Mouse (Mus musculus): ENCODE data around the gene Gm20388. TPM values are rescaled to one million over a fixed set of nuclear protein-coding genes. Genes with fewer than 3 reads are reported as not detected.

Gm20388 gene
- polyA plus RNA-seq, 1 experiment from 2014 or later, result 1.7 TPM

DNA sequence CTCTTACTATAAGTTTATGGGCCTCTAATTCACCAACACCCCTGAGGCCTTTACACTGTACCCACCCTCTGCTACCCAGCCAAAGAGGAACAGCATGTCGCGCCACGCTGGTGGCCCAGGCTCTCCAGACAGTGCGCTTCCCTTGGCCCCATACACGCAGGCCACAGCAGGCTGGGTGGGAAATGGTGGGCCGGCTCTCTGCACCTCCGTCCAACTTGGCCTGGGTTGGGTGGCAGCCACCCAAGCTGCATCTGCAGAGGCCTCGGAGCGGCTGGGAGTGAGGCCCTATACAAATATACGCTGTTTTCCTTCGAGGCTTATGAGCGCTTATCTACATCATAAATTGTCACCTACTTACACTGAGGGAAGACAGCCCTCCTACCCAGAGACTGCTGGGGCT lies 1456.0 kb downstream of the Gm20388 start:
- Histone ChIP-seq H3K27ac (no peak overlapping the region), H3K4me3 (no peak overlapping the region), H3K27me3 (ENCODE audit: insufficient read depth, poor library complexity, severe bottlenecking) (peaks cover 36% of the 10 kb centered on the region), H3K36me3 (no peaks in the 10 kb centered on the region), H3K9me3 (no peaks in the 10 kb centered on the region), H3K4me1 (replicated peaks) (peaks cover 20% of the 10 kb centered on the region)
- DNase-seq (ENCODE audit: low spot score), result no peak
- 92% methylated on average over 12 of the region's 12 CpGs for WGBS

- Histone ChIP-seq H3K9me3 (no peaks in the 10 kb centered on the region), H3K4me3 (no peak overlapping the region), H3K36me3 (no peaks in the 10 kb centered on the region), H3K27me3 (ENCODE audit: insufficient read depth, poor library complexity, severe bottlenecking) (peaks cover 36% of the 10 kb centered on the region), H3K27ac (no peak overlapping the region), H3K4me1 (replicated peaks) (peaks cover 31% of the 10 kb centered on the region)
- no peak for DNase-seq (ENCODE audit: low spot score)
- 70% methylated on average over 11 of the region's 11 CpGs for WGBS
Observed at GRCm38 (mm10) chr8:121368799-121369198, 1458.2 kb downstream of the Gm20388 start.

GRCm38 (mm10) chr8:121369378-121369777 lies 1458.7 kb downstream of the Gm20388 start:
- Histone ChIP-seq H3K4me1 (replicated peaks) (peaks cover 36% of the 10 kb centered on the region), H3K36me3 (no peaks in the 10 kb centered on the region), H3K27me3 (ENCODE audit: insufficient read depth, poor library complexity, severe bottlenecking) (peaks cover 31% of the 10 kb centered on the region), H3K27ac (no peak overlapping the region), H3K4me3 (no peak overlapping the region), H3K9me3 (no peaks in the 10 kb centered on the region)
- 84% methylated on average over 11 of the region's 11 CpGs for WGBS
- DNase-seq (ENCODE audit: low spot score), result no peak

GRCm38 (mm10) chr8:121371287-121371686 lies 1460.6 kb downstream of the Gm20388 start:
- peaks cover 48% of the 10 kb centered on the region for H3K4me1 ChIP-seq (replicated peaks)
- no peak overlapping the region for H3K4me3 ChIP-seq
- peaks cover 29% of the 10 kb centered on the region for H3K27me3 ChIP-seq (ENCODE audit: insufficient read depth, poor library complexity, severe bottlenecking)
- DNase-seq (ENCODE audit: low spot score), result no peak
- no peaks in the 10 kb centered on the region for H3K36me3 ChIP-seq
- 27% methylated on average over 9 of the region's 9 CpGs for WGBS
- no peak overlapping the region for H3K27ac ChIP-seq
- H3K9me3 ChIP-seq, result no peaks in the 10 kb centered on the region

DNA sequence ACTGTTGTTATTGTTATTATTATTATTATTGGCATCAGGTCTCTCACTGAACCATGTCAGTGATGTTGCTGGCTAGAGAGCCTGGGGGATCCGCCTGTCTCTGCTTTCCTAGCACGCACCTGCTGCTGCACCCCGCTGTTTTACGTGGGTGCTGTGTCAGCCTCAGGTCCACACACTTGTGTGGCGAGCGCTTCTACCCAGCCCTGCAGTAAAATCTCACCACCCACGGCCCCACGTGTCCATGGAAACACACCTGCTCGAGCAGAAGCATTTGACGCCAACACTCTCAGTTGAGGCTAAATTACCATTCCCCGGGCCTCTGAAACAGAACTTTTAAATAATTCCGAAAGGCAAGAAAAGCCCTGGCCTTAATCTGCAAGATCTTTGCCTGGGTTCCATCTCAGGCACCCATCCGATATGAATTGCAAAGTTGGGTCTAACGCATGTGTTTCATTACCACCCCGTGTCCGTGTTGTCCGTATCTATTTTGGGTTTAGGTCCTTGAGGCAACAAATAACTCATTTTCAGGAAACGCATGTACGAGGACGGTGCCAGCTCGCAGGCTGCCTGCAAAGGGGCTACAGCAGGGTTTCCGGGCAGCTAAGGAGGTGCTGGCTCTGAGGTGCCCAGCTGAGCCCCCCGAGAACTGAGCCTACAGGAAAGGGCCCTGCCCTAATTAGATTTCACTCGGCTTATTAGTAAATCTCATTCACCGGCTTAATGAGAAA lies 1461.4 kb downstream of the Gm20388 start:
- peaks cover 25% of the 10 kb centered on the region for H3K27me3 ChIP-seq (ENCODE audit: insufficient read depth, poor library complexity, severe bottlenecking)
- no peak overlapping the region for H3K27ac ChIP-seq
- H3K9me3 ChIP-seq, result no peaks in the 10 kb centered on the region
- no peaks in the 10 kb centered on the region for H3K36me3 ChIP-seq
- H3K4me1 ChIP-seq (replicated peaks), result peaks cover 56% of the 10 kb centered on the region
- DNase-seq (ENCODE audit: low spot score), result no peak
- no peak overlapping the region for H3K4me3 ChIP-seq
- 86% methylated on average over 25 of the region's 25 CpGs for WGBS

- H3K27me3 ChIP-seq (ENCODE audit: insufficient read depth, poor library complexity, severe bottlenecking), result peaks cover 26% of the 10 kb centered on the region
- no peak overlapping the region for H3K4me3 ChIP-seq
- DNase-seq (ENCODE audit: low spot score), result no peak
- no peaks in the 10 kb centered on the region for H3K36me3 ChIP-seq
- WGBS, result 87% methylated on average over 10 of the region's 10 CpGs
- no peak overlapping the region for H3K27ac ChIP-seq
- H3K4me1 ChIP-seq (replicated peaks), result peaks cover 61% of the 10 kb centered on the region
- H3K9me3 ChIP-seq, result no peaks in the 10 kb centered on the region
Observed at GRCm38 (mm10) chr8:121372639-121372986, 1462.0 kb downstream of the Gm20388 start.

- H3K27ac ChIP-seq, result peak overlapping the region; percentile 24; the same call in 1 of the 2 replicates
- H3K27me3 ChIP-seq (ENCODE audit: insufficient read depth, poor library complexity, severe bottlenecking), result peaks cover 22% of the 10 kb centered on the region
- H3K4me3 ChIP-seq, result no peak overlapping the region
- H3K4me1 ChIP-seq (replicated peaks), result peaks cover 62% of the 10 kb centered on the region
- WGBS, result 34% methylated on average over 9 of the region's 9 CpGs
- no peaks in the 10 kb centered on the region for H3K36me3 ChIP-seq
- DNase-seq (ENCODE audit: low spot score), result no peak
- H3K9me3 ChIP-seq, result no peaks in the 10 kb centered on the region
Observed at GRCm38 (mm10) chr8:121374284-121374683, 1463.6 kb downstream of the Gm20388 start.

GRCm38 (mm10) chr8:121374777-121375176 lies 1464.1 kb downstream of the Gm20388 start:
- H3K27me3 ChIP-seq (ENCODE audit: insufficient read depth, poor library complexity, severe bottlenecking), result peaks cover 24% of the 10 kb centered on the region

GRCm38 (mm10) chr8:121376116-121376950 lies 1465.7 kb downstream of the Gm20388 start:
- no peaks in the 10 kb centered on the region for H3K9me3 ChIP-seq
- peak overlapping the region; percentile 42 for H3K27ac ChIP-seq
- 67% methylated on average over 10 of the region's 10 CpGs for WGBS
- H3K4me3 ChIP-seq, result no peak overlapping the region
- DNase-seq (ENCODE audit: low spot score), result no peak
- peaks cover 61% of the 10 kb centered on the region for H3K4me1 ChIP-seq (replicated peaks)
- no peaks in the 10 kb centered on the region for H3K36me3 ChIP-seq
- peaks cover 20% of the 10 kb centered on the region for H3K27me3 ChIP-seq (ENCODE audit: insufficient read depth, poor library complexity, severe bottlenecking)

More at GRCm38 (mm10) chr8:121374777-121375176, 1464.1 kb downstream of the Gm20388 start:
- peaks cover 61% of the 10 kb centered on the region for H3K4me1 ChIP-seq (replicated peaks)
- H3K27ac ChIP-seq, result peak overlapping the region; percentile 23; the same call in 1 of the 2 replicates
- H3K9me3 ChIP-seq, result no peaks in the 10 kb centered on the region
- no peak overlapping the region for H3K4me3 ChIP-seq
- H3K36me3 ChIP-seq, result no peaks in the 10 kb centered on the region
- 3% methylated on average over 8 of the region's 8 CpGs for WGBS
- DNase-seq (ENCODE audit: low spot score), result peak; percentile 53

DNA sequence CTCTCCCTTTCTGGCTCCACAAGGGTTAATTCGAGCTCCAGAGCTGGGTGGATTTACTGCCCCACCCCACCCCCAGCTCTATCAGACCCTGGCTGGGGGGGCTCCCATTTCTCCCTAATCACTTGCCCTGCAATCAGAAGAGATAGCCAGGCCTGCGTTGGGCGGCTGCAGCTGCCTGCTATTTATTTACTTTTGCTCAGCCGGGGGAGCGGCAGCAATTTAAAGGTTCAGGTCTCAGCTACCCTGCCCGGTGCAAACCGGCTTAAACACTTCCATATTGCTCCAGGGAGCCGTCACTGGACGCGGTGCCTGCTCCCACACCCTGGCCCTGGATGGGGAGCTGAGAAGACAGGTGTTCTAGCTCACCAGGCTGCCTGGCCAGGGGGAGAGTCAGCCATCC lies 1467.0 kb downstream of the Gm20388 start:
- H3K36me3 ChIP-seq, result no peaks in the 10 kb centered on the region
- H3K9me3 ChIP-seq, result no peaks in the 10 kb centered on the region
- WGBS, result 17% methylated on average over 10 of the region's 10 CpGs
- peaks cover 64% of the 10 kb centered on the region for H3K4me1 ChIP-seq (replicated peaks)
- peak overlapping the region; percentile 75 for H3K27ac ChIP-seq
- H3K4me3 ChIP-seq, result no peak overlapping the region
- DNase-seq (ENCODE audit: low spot score), result peak; percentile 48
- peaks cover 28% of the 10 kb centered on the region for H3K27me3 ChIP-seq (ENCODE audit: insufficient read depth, poor library complexity, severe bottlenecking)

DNA sequence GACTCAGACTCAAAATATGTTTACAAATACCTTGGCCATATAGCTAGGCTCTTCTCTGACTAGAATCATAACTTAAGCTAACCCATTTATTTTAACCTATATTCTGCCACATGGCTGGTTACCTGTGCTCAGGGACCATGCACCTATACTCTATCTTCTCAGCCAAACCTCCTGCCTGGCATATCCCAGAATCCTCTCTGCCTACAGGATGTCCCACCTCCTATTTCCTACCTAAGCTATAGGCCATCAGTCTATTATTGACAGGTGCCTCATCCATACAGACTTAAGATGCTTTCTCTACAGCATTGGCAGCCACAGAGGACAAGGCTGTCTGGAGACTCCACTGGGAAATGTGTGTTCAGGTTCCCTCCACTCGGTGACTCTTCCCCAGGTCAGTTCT lies 1468.7 kb downstream of the Gm20388 start:
- Histone ChIP-seq H3K27ac (no peak overlapping the region), H3K4me1 (replicated peaks) (peaks cover 69% of the 10 kb centered on the region), H3K9me3 (no peaks in the 10 kb centered on the region), H3K36me3 (no peaks in the 10 kb centered on the region), H3K27me3 (ENCODE audit: insufficient read depth, poor library complexity, severe bottlenecking) (peaks cover 31% of the 10 kb centered on the region), H3K4me3 (no peak overlapping the region)
- WGBS, result 91% methylated on average over 1 of the region's 1 CpGs
- no peak for DNase-seq (ENCODE audit: low spot score)

GRCm38 (mm10) chr8:121382583-121383241 lies 1472.1 kb downstream of the Gm20388 start:
- H3K27me3 ChIP-seq (ENCODE audit: insufficient read depth, poor library complexity, severe bottlenecking), result peaks cover 25% of the 10 kb centered on the region
- peak overlapping the region; percentile 94 for H3K27ac ChIP-seq
- H3K36me3 ChIP-seq, result no peaks in the 10 kb centered on the region
- H3K9me3 ChIP-seq, result no peaks in the 10 kb centered on the region
- peaks cover 42% of the 10 kb centered on the region for H3K4me1 ChIP-seq (replicated peaks)
- peak overlapping the region; percentile 52 for H3K4me3 ChIP-seq
- 2% methylated on average over 21 of the region's 21 CpGs for WGBS
- peak; percentile 96 for DNase-seq (ENCODE audit: low spot score)

DNA sequence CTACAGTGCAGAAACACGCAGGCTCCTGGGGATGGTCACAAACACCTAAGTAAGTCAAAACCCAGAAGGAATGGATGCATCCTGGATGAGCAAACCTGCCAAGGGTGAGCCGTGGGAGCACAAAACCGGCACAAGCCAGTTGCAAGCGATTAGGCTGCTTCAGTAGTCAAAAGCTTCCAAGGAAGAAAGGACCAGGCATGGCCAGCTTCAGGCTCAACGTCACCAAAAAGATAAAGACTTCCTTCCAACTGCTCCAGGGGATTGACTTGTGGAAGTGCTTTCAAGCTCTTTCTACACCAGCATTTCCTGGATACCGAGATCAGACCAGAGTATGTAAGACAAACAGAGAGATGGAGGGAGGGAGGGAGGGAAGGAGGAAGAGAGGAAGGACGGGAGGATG lies 1474.9 kb downstream of the Gm20388 start:
- DNase-seq (ENCODE audit: low spot score), result no peak
- H3K27me3 ChIP-seq (ENCODE audit: insufficient read depth, poor library complexity, severe bottlenecking), result peaks cover 43% of the 10 kb centered on the region
- WGBS, result 71% methylated on average over 7 of the region's 7 CpGs
- H3K4me1 ChIP-seq (replicated peaks), result peaks cover 30% of the 10 kb centered on the region
- no peak overlapping the region for H3K4me3 ChIP-seq
- no peak overlapping the region for H3K27ac ChIP-seq
- H3K9me3 ChIP-seq, result no peaks in the 10 kb centered on the region
- no peaks in the 10 kb centered on the region for H3K36me3 ChIP-seq

All from hindbrain, embryonic 10.5 days (tissue).